Mouse (Mus musculus) intestine, embryonic 14.5 days (tissue): Measurements from ENCODE around the gene Vdac1. TPM values are rescaled to one million over a fixed set of nuclear protein-coding genes. Genes with fewer than 3 reads are reported as not detected.
A peak's percentile ranks its signal among the peaks of the same experiment; 100 is the strongest.

Source experiments
- ATAC-seq: fragments of 200-750 bp; cut with Nextera tagmentation; replicated peaks from 2 replicates; pipeline ENCODE4 v1.8.0; 2017; ENCODE audit warnings: low read depth, moderate number of reproducible peaks, moderate TSS enrichment, moderate library complexity; ENCODE audit not compliant: low FRiP score, low TSS enrichment
- DNase-seq: peaks from one replicate; pipeline ENCODE4 v3.0.0-alpha.2; 2018; ENCODE audit warnings: low spot score
- H3K27ac ChIP-seq: fragments of 300-500 bp; sonication (generic); 2 replicates; pipeline ENCODE4 v1.5.1; 2014; ENCODE audit warnings: low read depth, mild to moderate bottlenecking, control low read depth
- H3K27me3 ChIP-seq: fragments of 300-500 bp; sonication (generic); replicated peaks from 2 replicates; pipeline ENCODE4 v1.6.1; 2014; ENCODE audit warnings: low read length, control low read depth; ENCODE audit not compliant: control insufficient read depth, insufficient read depth
- H3K36me3 ChIP-seq: fragments of 300-500 bp; sonication (generic); 2 replicates; pipeline ENCODE4 v1.6.1; 2014; ENCODE audit warnings: low read length, control low read depth; ENCODE audit not compliant: control insufficient read depth, insufficient read depth
- H3K4me1 ChIP-seq: fragments of 300-500 bp; sonication (generic); replicated peaks from 2 replicates; pipeline ENCODE4 v1.6.1; 2014; ENCODE audit warnings: low read length, control low read depth, mixed read lengths; ENCODE audit not compliant: control insufficient read depth, insufficient read depth
- H3K4me2 ChIP-seq: fragments of 300-500 bp; sonication (generic); 2 replicates; pipeline ENCODE4 v1.6.1; 2014; ENCODE audit warnings: low read length
- H3K4me3 ChIP-seq: fragments of 300-500 bp; sonication (generic); 2 replicates; pipeline ENCODE4 v1.5.1; 2014; ENCODE audit warnings: low read depth, low read length, control low read depth, mixed read lengths
- H3K9ac ChIP-seq: fragments of 300-500 bp; sonication (generic); 2 replicates; pipeline ENCODE4 v1.6.1; 2014; ENCODE audit warnings: mild to moderate bottlenecking, low read length
- H3K9me3 ChIP-seq: fragments of 300-500 bp; sonication (generic); 2 replicates; pipeline ENCODE4 v1.6.1; 2016; ENCODE audit warnings: low read length, control low read depth; ENCODE audit not compliant: control insufficient read depth
- WGBS: fragments of 180-500 bp; shearing (Covaris S2); extraction: QIAGEN DNeasy Blood & Tissue Kit; methylation state at CpG from one replicate; pipeline ENCODE4 v1.1.7; 2014; 5-methylcytosine and 5-hydroxymethylcytosine counted together
- polyA plus RNA-seq: library from polyadenylated mRNA; unstranded; fragments of >200 nt; fragmentation: Nextera tagmentation; extraction: Ambion mirVana; gene quantifications from 2 replicates; pipeline ENCODE4 v1.2.1, GENCODE M21; 2014

Vdac1 gene
- polyA plus RNA-seq, 1 experiment from 2014 or later = 235 TPM

GRCm38 (mm10) chr11:52361287-52361921 is 744 bp downstream of the Vdac1 start:
- Histone ChIP-seq H3K36me3 (no peaks in the 10 kb centered on the region), H3K9me3 (no peaks in the 10 kb centered on the region), H3K9ac (peak overlapping the region; percentile 94), H3K4me2 (peak overlapping the region; percentile 88), H3K27me3 (no peaks in the 10 kb centered on the region), H3K27ac (peak overlapping the region; percentile 94), H3K4me3 (peak overlapping the region; percentile 96), H3K4me1 (peaks cover 47% of the 10 kb centered on the region)
- peak; percentile 38 for ATAC-seq
- WGBS = under 1% methylated on average over 47 of the region's 47 CpGs
- peak; percentile 91 for DNase-seq

GRCm38 (mm10) chr11:52364376-52364775 is 3.7 kb downstream of the Vdac1 start:
- no peak overlapping the region for H3K4me2 ChIP-seq

GRCm38 (mm10) chr11:52365143-52365542 is 4.5 kb downstream of the Vdac1 start:
- DNase-seq (no peak), ATAC-seq (no peak)
- H3K4me1 ChIP-seq = peaks cover 61% of the 10 kb centered on the region
- H3K4me2 ChIP-seq = peak overlapping the region; percentile 20; the same call in 1 of the 2 replicates
- H3K9ac ChIP-seq = no peak overlapping the region
- H3K27me3 ChIP-seq = no peaks in the 10 kb centered on the region
- 21% methylated on average over 1 of the region's 1 CpGs for WGBS
- 0 out of 2 replicates have a peak, but pooled peaks cover 4% of the 10 kb centered on the region for H3K36me3 ChIP-seq
- H3K9me3 ChIP-seq = no peaks in the 10 kb centered on the region
- peak overlapping the region; percentile 82 for H3K27ac ChIP-seq
- no peak overlapping the region for H3K4me3 ChIP-seq

More at GRCm38 (mm10) chr11:52364376-52364775, 3.7 kb downstream of the Vdac1 start:
- H3K9me3 ChIP-seq = no peaks in the 10 kb centered on the region
- H3K4me3 ChIP-seq = no peak overlapping the region
- no peak overlapping the region for H3K9ac ChIP-seq
- 0 out of 2 replicates have a peak, but pooled peaks cover 4% of the 10 kb centered on the region for H3K36me3 ChIP-seq
- DNase-seq (no peak), ATAC-seq (no peak)
- no peaks in the 10 kb centered on the region for H3K27me3 ChIP-seq
- H3K27ac ChIP-seq = no peak overlapping the region
- WGBS = 72% methylated on average over 2 of the region's 2 CpGs
- H3K4me1 ChIP-seq = peaks cover 59% of the 10 kb centered on the region

- H3K27me3 ChIP-seq = no peaks in the 10 kb centered on the region
- H3K4me1 ChIP-seq = peaks cover 67% of the 10 kb centered on the region
- H3K9ac ChIP-seq = no peak overlapping the region
- DNase-seq (no peak), ATAC-seq (no peak)
- no peak overlapping the region for H3K4me3 ChIP-seq
- no peak overlapping the region for H3K27ac ChIP-seq
- no peak overlapping the region for H3K4me2 ChIP-seq
- H3K36me3 ChIP-seq = 0 out of 2 replicates have a peak, but pooled peaks cover 4% of the 10 kb centered on the region
- 76% methylated on average over 5 of the region's 5 CpGs for WGBS
- no peaks in the 10 kb centered on the region for H3K9me3 ChIP-seq
Measured at GRCm38 (mm10) chr11:52366358-52366757, 5.7 kb downstream of the Vdac1 start.

- H3K27ac ChIP-seq = no peak overlapping the region
- no peak for DNase-seq
- no peak overlapping the region for H3K4me2 ChIP-seq
- no peak for ATAC-seq
- H3K4me3 ChIP-seq = no peak overlapping the region
- WGBS = 52% methylated on average over 10 of the region's 10 CpGs
- no peaks in the 10 kb centered on the region for H3K27me3 ChIP-seq
- H3K9me3 ChIP-seq = no peaks in the 10 kb centered on the region
- 0 out of 2 replicates have a peak, but pooled peaks cover 4% of the 10 kb centered on the region for H3K36me3 ChIP-seq
- no peak overlapping the region for H3K9ac ChIP-seq
- H3K4me1 ChIP-seq = peaks cover 58% of the 10 kb centered on the region
Measured at GRCm38 (mm10) chr11:52368176-52368985, 7.7 kb downstream of the Vdac1 start.

- no peak overlapping the region for H3K4me3 ChIP-seq
- H3K4me1 ChIP-seq = peaks cover 48% of the 10 kb centered on the region
- H3K27me3 ChIP-seq = no peaks in the 10 kb centered on the region
- no peak for ATAC-seq
- H3K9ac ChIP-seq = no peak overlapping the region
- H3K9me3 ChIP-seq = no peaks in the 10 kb centered on the region
- 64% methylated on average over 9 of the region's 9 CpGs for WGBS
- H3K4me2 ChIP-seq = no peak overlapping the region
- no peak for DNase-seq
- no peak overlapping the region for H3K27ac ChIP-seq
- peaks cover 8% of the 10 kb centered on the region; the same call in 1 of the 2 replicates for H3K36me3 ChIP-seq
Measured at GRCm38 (mm10) chr11:52369252-52370134, 8.8 kb downstream of the Vdac1 start.

DNA sequence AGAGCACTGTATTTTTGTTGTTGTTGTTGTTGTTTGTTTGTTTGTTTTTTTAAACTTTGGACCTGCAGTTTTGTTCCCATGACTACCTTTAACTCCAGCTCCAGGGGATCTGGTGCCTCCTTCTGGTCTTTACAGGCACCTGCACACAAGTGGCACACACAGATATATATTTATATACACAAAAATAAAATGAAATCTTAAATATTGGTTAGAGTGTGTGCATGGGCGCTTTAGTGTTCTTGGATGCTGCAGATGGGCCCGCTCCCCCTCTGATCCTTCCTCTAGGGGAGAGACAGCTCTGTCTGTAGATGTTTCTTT is 9.4 kb downstream of the Vdac1 start:
- Histone ChIP-seq H3K27ac (peak overlapping the region; percentile 64), H3K4me3 (no peak overlapping the region), H3K9ac (no peak overlapping the region), H3K4me1 (peaks cover 42% of the 10 kb centered on the region), H3K9me3 (no peaks in the 10 kb centered on the region), H3K4me2 (no peak overlapping the region), H3K36me3 (peaks cover 14% of the 10 kb centered on the region; the same call in 1 of the 2 replicates), H3K27me3 (no peaks in the 10 kb centered on the region)
- 82% methylated on average over 2 of the region's 2 CpGs for WGBS
- DNase-seq = no peak
- no peak for ATAC-seq

- Histone ChIP-seq H3K36me3 (peaks cover 18% of the 10 kb centered on the region; the same call in 1 of the 2 replicates), H3K9ac (no peak overlapping the region), H3K4me3 (no peak overlapping the region), H3K4me2 (no peak overlapping the region), H3K27me3 (no peaks in the 10 kb centered on the region), H3K27ac (peak overlapping the region; percentile 64), H3K4me1 (peaks cover 37% of the 10 kb centered on the region), H3K9me3 (no peaks in the 10 kb centered on the region)
- ATAC-seq (0 out of 2 replicates have a peak, but pooled peaks have one; percentile 21), DNase-seq (peak; percentile 61)
- 19% methylated on average over 2 of the region's 2 CpGs for WGBS
Measured at GRCm38 (mm10) chr11:52370538-52370937, 9.9 kb downstream of the Vdac1 start.
